Mouse (Mus musculus) cortical plate, adult 2 months (tissue): ENCODE results near the gene Gm28372. TPM values are rescaled to one million over a fixed set of nuclear protein-coding genes. Genes with fewer than 3 reads are reported as not detected.
A peak's percentile ranks its signal among the peaks of the same experiment; 100 is the strongest.

Experiments
- H3K27ac ChIP-seq: fragments of 200-500 bp; 2 replicates; pipeline ENCODE4 v1.5.1; 2012; ENCODE audit warnings: low read length, control low read depth, inconsistent platforms; ENCODE audit not compliant: insufficient read depth
- H3K4me1 ChIP-seq: fragments of 200-500 bp; 2 replicates; pipeline ENCODE4 v1.6.1; 2011; ENCODE audit warnings: low read length; ENCODE audit not compliant: control insufficient read depth, insufficient read depth
- H3K4me3 ChIP-seq: fragments of 200-500 bp; 2 replicates; pipeline ENCODE4 v1.5.1; 2011; ENCODE audit warnings: mild to moderate bottlenecking, low read length, control low read depth; ENCODE audit not compliant: insufficient read depth
- CTCF ChIP-seq: fragments of 200-500 bp; IDR thresholded peaks from 2 replicates; pipeline ENCODE4 v1.5.1; 2011; ENCODE audit warnings: mild to moderate bottlenecking, control low read depth, low read length; ENCODE audit not compliant: insufficient read depth; ENCODE audit errors: extremely low read depth
- POLR2A ChIP-seq: fragments of 200-500 bp; IDR thresholded peaks from 2 replicates; pipeline ENCODE4 v1.6.1; 2011; ENCODE audit warnings: mild to moderate bottlenecking, low read length, control low read depth; ENCODE audit not compliant: insufficient read depth; ENCODE audit errors: extremely low read depth
- polyA plus RNA-seq: library from polyadenylated mRNA; depleted of rRNA; stranded (reverse); fragments of >200 nt; gene quantifications from 2 replicates; pipeline ENCODE4 v1.2.3, GENCODE M21; 2012; rRNA removed

Gene Gm28372
- polyA plus RNA-seq, 1 experiment, result not detected

DNA sequence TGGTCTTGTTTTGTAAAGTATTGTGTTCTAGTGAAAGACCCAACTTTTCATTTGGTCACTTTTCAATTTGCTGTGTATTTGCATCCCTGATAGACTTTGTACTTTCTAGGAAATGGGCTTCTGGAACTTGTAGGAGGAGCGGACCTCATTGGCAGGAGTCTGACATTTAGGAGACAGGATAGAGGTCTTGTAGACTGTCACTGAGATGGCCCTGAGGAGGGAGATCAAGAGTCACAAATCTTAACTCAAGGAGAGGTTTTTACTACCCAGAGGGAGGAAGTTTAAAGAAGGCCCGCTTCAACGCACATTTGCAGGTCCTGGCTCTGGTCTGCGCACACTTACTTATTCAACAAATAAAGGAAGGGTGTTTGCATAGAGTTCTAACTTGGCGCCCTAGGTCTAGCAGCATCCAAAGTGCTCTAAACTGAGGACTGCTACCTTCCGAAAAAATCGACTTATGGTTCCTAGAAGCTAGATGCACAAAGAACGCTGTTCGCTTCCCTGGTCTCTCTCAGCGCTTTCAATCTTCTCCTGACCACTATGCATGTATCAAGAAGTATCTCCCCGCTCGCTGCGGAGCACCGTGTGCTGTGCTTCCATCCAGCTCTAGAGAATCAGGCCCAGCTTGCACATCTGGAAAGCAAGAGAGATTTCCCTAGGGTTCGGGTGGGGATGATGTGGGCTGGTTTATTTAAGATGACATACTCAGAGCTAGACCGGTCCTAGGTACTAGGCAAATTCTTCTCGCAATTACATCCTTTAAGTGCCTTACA, 44.2 kb downstream of the Gm28372 start:
- H3K4me3 ChIP-seq, result peak overlapping the region; percentile 49
- H3K27ac ChIP-seq, result no peak overlapping the region
- TF ChIP-seq CTCF (no peak), POLR2A (no peak)
- H3K4me1 ChIP-seq, result peaks cover 6% of the 10 kb centered on the region; the same call in 1 of the 2 replicates

DNA sequence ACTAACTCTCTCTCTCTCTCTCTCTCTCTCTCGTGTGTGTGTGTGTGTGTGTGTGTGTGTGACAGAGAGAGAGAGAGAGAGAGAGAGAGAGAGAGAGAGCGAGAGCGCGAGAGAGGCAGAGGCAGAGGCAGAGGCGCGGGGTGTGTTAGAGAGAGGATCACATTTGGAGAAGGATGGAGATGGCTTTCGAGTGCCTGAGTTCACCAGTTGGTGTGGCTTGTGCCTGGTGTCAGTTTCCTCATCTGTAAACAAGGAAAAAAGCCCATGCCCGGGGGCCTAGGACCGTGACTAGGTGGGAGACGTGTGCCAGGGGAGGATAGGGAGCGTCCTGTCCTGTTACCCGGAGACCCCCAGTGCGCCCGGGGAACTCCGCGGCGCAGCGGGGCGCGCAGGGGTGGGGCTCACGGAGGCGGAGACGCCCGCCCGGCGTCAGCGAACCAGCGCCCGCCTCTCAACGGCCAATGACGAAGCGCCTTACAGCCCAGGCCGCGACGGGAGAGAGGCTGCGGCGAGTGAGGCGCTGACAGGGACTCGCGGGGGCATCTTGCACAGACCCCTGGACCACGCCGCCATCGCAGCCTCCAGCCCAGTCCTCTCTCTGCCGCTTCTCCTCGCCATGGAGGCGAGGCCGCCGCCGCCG, 44.9 kb downstream of the Gm28372 start, which contains the start of gene Ptpra:
Gene Ptpra (plus strand): TSS at position 485 of the 640 bp plus-strand sequence.
- peak; percentile 91 for TF ChIP-seq POLR2A
- TF ChIP-seq CTCF, result no peak
- Histone ChIP-seq H3K4me1 (peaks cover 6% of the 10 kb centered on the region; the same call in 1 of the 2 replicates), H3K4me3 (peak within 1 kb of the TSS; percentile 49), H3K27ac (peak within 1 kb of the TSS; percentile 94)

GRCm38 (mm10) chr2:130450434-130450796, 45.4 kb downstream of the Gm28372 start:
- no peak for TF ChIP-seq CTCF
- no peak for TF ChIP-seq POLR2A
- Histone ChIP-seq H3K4me3 (peak overlapping the region; percentile 49), H3K27ac (peak overlapping the region; percentile 94), H3K4me1 (peaks cover 8% of the 10 kb centered on the region; the same call in 1 of the 2 replicates)

DNA sequence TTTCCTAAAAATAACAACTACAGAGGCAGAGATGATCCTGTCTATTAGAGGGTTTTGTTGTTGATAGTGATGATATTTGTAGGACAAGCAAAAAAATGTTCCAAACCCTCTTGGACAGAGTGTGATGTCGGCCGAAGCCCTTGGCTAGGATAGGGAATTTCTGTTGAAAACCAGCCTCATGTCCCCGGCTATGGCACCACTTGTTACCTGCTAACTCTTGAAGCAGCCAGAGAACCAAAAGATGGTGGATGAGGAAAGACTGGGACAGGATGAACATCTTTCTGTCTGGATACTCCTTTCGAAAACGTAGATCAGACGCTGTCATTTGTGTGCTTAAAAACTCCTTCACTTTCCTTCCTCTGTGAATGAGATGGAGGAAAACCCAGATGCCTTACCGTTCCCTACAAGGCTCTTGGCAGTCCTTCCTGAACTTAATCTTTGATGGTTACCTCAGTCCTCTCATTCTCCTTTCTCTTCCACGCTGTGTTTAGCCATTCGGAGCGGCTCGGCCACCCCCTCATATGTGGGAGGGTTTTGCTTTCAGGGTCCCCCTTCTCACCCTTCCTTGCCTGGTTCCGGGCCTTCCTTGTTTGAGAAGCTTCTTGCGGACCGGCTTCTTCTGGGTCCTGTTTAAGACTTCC, 46.2 kb downstream of the Gm28372 start:
- H3K4me3 ChIP-seq, result peak overlapping the region; percentile 49
- TF ChIP-seq CTCF, result no peak
- TF ChIP-seq POLR2A, result no peak
- H3K27ac ChIP-seq, result no peak overlapping the region
- H3K4me1 ChIP-seq, result peaks cover 8% of the 10 kb centered on the region; the same call in 1 of the 2 replicates

GRCm38 (mm10) chr2:130451727-130452090, 46.7 kb downstream of the Gm28372 start:
- TF ChIP-seq CTCF (no peak), POLR2A (no peak)
- Histone ChIP-seq H3K27ac (no peak overlapping the region), H3K4me3 (peak overlapping the region; percentile 49), H3K4me1 (peaks cover 9% of the 10 kb centered on the region)

- H3K4me3 ChIP-seq, result peak overlapping the region; percentile 49; the same call in 1 of the 2 replicates
- peaks cover 11% of the 10 kb centered on the region for H3K4me1 ChIP-seq
- no peak for TF ChIP-seq POLR2A
- no peak for TF ChIP-seq CTCF
- H3K27ac ChIP-seq, result no peak overlapping the region
Observed at GRCm38 (mm10) chr2:130452266-130452665, 47.2 kb downstream of the Gm28372 start.

GRCm38 (mm10) chr2:130453421-130453820, 48.4 kb downstream of the Gm28372 start:
- no peak for TF ChIP-seq POLR2A
- no peak for TF ChIP-seq CTCF
- Histone ChIP-seq H3K4me3 (no peak overlapping the region), H3K4me1 (peaks cover 14% of the 10 kb centered on the region), H3K27ac (no peak overlapping the region)

GRCm38 (mm10) chr2:130454748-130455370, 49.8 kb downstream of the Gm28372 start:
- no peak for TF ChIP-seq CTCF
- no peak for TF ChIP-seq POLR2A
- H3K27ac ChIP-seq, result no peak overlapping the region
- peaks cover 17% of the 10 kb centered on the region for H3K4me1 ChIP-seq
- no peak overlapping the region for H3K4me3 ChIP-seq

Other genes with a start within 250 kb of the Gm28372 start
- 131 and 133 TPM in 2 replicates for gene Snrpb, start 225.8 kb upstream of the Gm28372 start, polyA plus RNA-seq
- gene Tmc2, start 210.0 kb upstream of the Gm28372 start, polyA plus RNA-seq, result not detected in 2 replicates
- gene Nop56, start 130.8 kb upstream of the Gm28372 start, polyA plus RNA-seq, result 144 and 146 TPM in 2 replicates
- 353 and 375 TPM in 2 replicates for gene Idh3b, start 120.7 kb upstream of the Gm28372 start, polyA plus RNA-seq
- gene Ebf4, start 110.1 kb upstream of the Gm28372 start, polyA plus RNA-seq, result 13.0 and 16.1 TPM in 2 replicates
- 10.6 and 13.2 TPM in 2 replicates for gene Cpxm1, start 7.7 kb upstream of the Gm28372 start, polyA plus RNA-seq
- gene 1700020A23Rik, start within 50 bp of the Gm28372 start, polyA plus RNA-seq, result not detected in 2 replicates
- not detected in 2 replicates for gene Tmem239, start 1.2 kb downstream of the Gm28372 start, polyA plus RNA-seq
- gene Vps16, start 19.1 kb downstream of the Gm28372 start, polyA plus RNA-seq, result 101 and 118 TPM in 2 replicates
- gene Pced1a, start 19.5 kb downstream of the Gm28372 start, polyA plus RNA-seq, result 24.6 and 27.9 TPM in 2 replicates
- 156 and 166 TPM in 2 replicates for gene Ptpra, start 45.0 kb downstream of the Gm28372 start, polyA plus RNA-seq
- 86.9 and 99.1 TPM in 2 replicates for gene Mrps26, start 158.5 kb downstream of the Gm28372 start, polyA plus RNA-seq
- 0.32 and 0.42 TPM in 2 replicates for gene Oxt, start 170.9 kb downstream of the Gm28372 start, polyA plus RNA-seq
- 0.81 and 1.2 TPM in 2 replicates for gene Avp, start 177.3 kb downstream of the Gm28372 start, polyA plus RNA-seq
- gene Fastkd5, start 224.8 kb downstream of the Gm28372 start, polyA plus RNA-seq, result 3.7 and 4.8 TPM in 2 replicates
- gene Ubox5, start 224.8 kb downstream of the Gm28372 start, polyA plus RNA-seq, result 11.0 and 11.3 TPM in 2 replicates
- gene Lzts3, start 237.6 kb downstream of the Gm28372 start, polyA plus RNA-seq, result 200 and 201 TPM in 2 replicates